Mouse (Mus musculus) lung, adult 2 months (tissue): ENCODE results near the gene Rgs3.

ENCODE experiments used
- CTCF ChIP-seq: fragments of 200-500 bp; IDR thresholded peaks from 2 replicates; pipeline ENCODE4 v1.5.1; 2011; ENCODE audit warnings: mild to moderate bottlenecking, low read length, control low read depth; ENCODE audit not compliant: insufficient read depth
- POLR2A ChIP-seq: fragments of 200-500 bp; IDR thresholded peaks from 2 replicates; pipeline ENCODE4 v1.6.1; 2011; ENCODE audit warnings: low read depth, mild to moderate bottlenecking, control low read depth, low read length, borderline replicate concordance; ENCODE audit errors: extremely low read depth

GRCm38 (mm10) chr4:62514995-62515394, 44.7 kb upstream of the Rgs3 start:
- TF ChIP-seq CTCF: no peak
- no peak for TF ChIP-seq POLR2A
